Mouse (Mus musculus): Measurements from ENCODE around the gene Cdan1. TPM values are rescaled to one million over a fixed set of nuclear protein-coding genes. Genes with fewer than 3 reads are reported as not detected.
A peak's percentile ranks its signal among the peaks of the same experiment; 100 is the strongest.

The Cdan1 gene
- polyA plus RNA-seq (2012; ENCODE audit: insufficient read depth, insufficient read length, missing spikeins): 12.2 and 15.7 TPM in 2 replicates

DNA sequence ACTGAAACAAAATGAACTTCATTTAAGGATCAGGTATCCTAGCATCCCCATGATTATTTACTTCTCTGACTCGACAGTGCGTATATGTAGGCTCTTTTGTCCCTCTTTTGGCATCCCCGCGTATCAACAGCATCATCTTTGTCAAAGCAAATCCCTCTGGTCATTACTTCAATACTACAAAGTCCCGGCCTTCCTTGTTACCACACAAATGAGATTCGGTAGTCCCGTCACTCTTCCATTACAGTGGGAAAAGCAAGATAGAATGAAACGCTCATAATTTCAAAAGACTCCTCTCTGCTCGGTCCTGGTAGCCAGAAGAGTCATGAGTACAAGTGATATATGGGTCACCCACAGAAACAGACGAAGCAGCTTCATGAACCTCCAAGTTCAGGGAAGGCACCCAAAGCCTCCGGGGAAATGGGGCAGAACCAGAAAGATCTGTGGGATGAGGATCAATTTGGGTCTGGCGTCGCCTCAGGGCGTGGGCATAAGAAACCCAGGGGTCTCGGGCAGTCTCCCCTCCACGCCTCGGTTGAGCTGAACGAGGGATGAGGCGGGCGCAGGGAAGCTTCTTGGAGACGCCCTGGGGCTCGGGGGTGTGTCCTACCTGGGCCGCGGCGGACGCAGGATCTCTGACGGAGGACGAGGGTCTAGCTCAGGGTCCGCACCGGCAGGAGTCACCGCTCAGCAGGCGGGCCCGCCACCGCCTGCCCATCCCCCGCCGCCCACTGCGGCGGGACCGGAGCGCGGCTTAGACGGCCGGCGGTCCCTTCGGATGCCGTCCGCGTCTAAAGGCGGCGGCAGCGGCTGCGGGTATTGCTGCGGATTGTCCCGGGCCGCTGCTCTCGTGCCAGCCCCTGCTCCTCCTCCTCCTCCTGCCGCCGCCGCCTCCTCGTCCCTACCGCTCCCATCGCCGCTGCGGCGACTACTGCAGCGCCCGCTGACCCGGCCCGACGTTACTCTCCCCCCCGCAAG is at the start of gene Cdan1:
TSS of gene Cdan1 (minus strand) at position 680 of the 975 bp plus-strand sequence.
- TF ChIP-seq CTCF (IDR thresholded peaks at IDR 0.05; ENCODE audit: low read depth, low read length) (no peak), POLR2A (IDR thresholded peaks at IDR 0.05; ENCODE audit: borderline replicate concordance, low read depth, low read length) (no peak)
- no peak within 1 kb of the TSS for H3K27ac ChIP-seq (ENCODE audit: insufficient read depth, low read depth, low read length)
- H3K4me3 ChIP-seq (ENCODE audit: insufficient read depth, low read length): peak within 1 kb of the TSS; percentile 86
- peaks cover 20% of the 10 kb centered on the region for H3K4me1 ChIP-seq (ENCODE audit: control insufficient read depth, insufficient read depth, low read length)

DNA sequence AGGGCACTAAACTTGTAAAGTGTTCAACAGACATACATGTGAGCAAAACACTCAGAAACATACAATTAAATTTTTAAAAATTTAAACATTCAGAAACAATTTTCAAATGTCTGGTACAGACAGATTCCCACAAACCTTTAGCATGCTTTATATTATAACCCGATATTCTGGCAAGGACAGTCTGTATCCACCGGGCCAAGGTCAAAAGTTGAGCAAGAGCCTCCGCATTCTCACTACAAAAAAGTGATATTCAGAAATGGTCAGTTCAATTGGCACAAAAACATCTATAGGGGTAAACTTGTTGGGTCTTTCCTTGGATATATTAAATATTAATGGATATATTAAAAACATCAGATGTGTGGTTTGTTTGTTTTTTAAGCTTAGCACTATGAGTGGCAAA is 46.4 kb upstream of the Cdan1 start:
- TF ChIP-seq CTCF (IDR thresholded peaks at IDR 0.05; ENCODE audit: low read depth, low read length) (no peak), POLR2A (IDR thresholded peaks at IDR 0.05; ENCODE audit: borderline replicate concordance, low read depth, low read length) (no peak)
- Histone ChIP-seq H3K27ac (ENCODE audit: insufficient read depth, low read depth, low read length) (no peak overlapping the region), H3K4me3 (ENCODE audit: insufficient read depth, low read length) (no peak overlapping the region), H3K4me1 (ENCODE audit: control insufficient read depth, insufficient read depth, low read length) (no peaks in the 10 kb centered on the region)

DNA sequence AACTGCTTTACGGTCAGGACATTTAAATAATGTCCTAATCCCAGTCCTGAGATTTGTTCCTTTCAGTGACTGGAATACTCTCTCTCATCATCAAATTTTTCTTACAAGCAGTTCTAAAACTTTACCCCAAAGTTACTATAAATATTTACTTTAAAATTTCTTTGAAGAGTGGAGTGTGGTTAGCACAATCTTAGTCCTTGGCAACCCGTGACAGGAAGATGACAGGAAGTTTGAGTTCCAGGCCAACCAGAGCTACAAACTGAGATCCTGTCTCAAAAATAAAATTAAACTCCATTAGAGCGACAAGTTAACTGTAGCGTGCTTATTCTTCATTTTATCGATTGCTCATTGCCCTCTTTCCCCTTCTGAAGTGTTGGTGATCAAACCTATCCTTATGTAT is 37.7 kb upstream of the Cdan1 start:
- Histone ChIP-seq H3K27ac (ENCODE audit: insufficient read depth, low read depth, low read length) (no peak overlapping the region), H3K4me1 (ENCODE audit: control insufficient read depth, insufficient read depth, low read length) (no peaks in the 10 kb centered on the region), H3K4me3 (ENCODE audit: insufficient read depth, low read length) (no peak overlapping the region)
- no peak for TF ChIP-seq CTCF (IDR thresholded peaks at IDR 0.05; ENCODE audit: low read depth, low read length)
- no peak for TF ChIP-seq POLR2A (IDR thresholded peaks at IDR 0.05; ENCODE audit: borderline replicate concordance, low read depth, low read length)

DNA sequence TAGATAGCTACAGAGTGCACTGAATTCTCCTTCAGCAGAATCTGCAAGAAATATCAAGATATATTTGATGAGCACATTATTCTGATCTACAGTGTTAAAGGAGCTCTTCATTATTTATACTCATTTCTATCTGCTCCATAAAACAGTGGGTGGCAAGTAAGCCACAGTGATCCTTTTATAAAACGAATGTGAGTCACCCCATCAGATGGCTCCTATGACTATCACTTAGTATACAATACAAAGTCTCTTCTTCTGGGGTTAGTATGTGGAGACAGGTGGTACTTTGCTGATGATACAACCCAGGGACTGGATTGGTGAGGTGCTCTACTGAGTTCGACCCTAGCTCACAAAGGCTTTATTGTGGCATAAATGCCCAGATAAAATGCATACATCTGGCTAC is 23.3 kb upstream of the Cdan1 start:
- no peak overlapping the region for H3K27ac ChIP-seq (ENCODE audit: insufficient read depth, low read depth, low read length)
- no peak overlapping the region for H3K4me3 ChIP-seq (ENCODE audit: insufficient read depth, low read length)
- no peaks in the 10 kb centered on the region for H3K4me1 ChIP-seq (ENCODE audit: control insufficient read depth, insufficient read depth, low read length)
- TF ChIP-seq POLR2A (IDR thresholded peaks at IDR 0.05; ENCODE audit: borderline replicate concordance, low read depth, low read length) (no peak), CTCF (IDR thresholded peaks at IDR 0.05; ENCODE audit: low read depth, low read length) (no peak)

DNA sequence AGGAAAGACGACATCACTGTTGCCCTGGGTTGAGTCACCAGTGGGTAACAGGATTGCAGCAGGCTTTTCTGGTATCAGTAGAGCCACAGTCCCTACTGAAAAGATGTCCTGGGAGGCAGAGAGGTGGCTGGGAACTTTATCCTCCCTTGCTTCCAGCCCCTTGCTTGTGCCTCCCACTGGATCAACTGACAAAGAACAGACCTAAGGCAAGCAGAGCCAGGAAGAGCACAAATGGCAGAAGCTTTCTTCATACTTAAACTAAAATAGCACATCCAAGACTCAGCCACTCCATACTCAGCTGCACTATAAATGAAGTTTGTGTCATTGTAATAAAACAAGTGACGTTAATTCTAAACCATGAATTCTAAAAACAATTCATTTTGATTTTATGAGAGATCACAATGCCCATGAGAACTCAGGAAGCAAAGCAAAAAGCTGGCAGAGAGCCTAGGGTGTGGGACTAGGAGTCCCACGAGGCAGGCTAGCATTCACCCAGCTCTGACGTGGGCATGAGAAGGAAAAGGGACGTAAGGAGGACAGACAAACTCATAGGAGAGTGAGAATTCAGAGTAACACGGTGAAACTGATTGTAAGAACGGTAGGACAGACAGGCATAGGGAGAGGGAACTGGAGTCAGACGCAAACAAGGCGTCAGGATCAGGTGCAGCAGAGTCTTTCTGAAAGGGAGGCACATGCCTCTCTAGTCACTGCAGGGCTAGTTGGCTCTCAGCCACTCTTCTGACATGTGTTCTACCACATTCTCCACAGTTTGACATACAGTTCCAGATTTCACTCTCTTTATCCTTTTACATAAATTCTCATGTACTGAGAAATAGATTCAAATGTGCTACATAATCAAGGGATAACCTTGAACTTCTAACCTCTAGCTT is 21.8 kb upstream of the Cdan1 start:
- no peak overlapping the region for H3K27ac ChIP-seq (ENCODE audit: insufficient read depth, low read depth, low read length)
- H3K4me1 ChIP-seq (ENCODE audit: control insufficient read depth, insufficient read depth, low read length): no peaks in the 10 kb centered on the region
- no peak overlapping the region for H3K4me3 ChIP-seq (ENCODE audit: insufficient read depth, low read length)

DNA sequence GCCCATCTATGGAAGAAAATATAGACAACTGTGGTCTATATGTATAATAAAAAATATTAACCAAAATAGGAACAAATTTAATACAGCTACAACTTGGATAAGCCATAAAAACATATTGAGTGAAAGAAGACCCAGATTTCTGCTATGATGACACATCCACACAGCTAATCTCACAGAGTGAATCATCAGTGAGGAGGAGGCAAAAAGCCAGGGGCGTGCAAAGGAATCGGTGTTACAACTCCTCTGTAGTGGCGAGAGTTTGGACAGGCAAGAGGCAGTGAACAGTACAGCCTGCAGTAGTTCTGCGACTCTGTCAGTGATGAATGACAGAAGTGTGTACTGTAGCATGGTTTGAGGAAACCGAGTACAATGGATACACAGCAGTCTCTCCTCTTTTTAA is 17.4 kb upstream of the Cdan1 start:
- no peak overlapping the region for H3K27ac ChIP-seq (ENCODE audit: insufficient read depth, low read depth, low read length)
- no peak overlapping the region for H3K4me3 ChIP-seq (ENCODE audit: insufficient read depth, low read length)
- H3K4me1 ChIP-seq (ENCODE audit: control insufficient read depth, insufficient read depth, low read length): no peaks in the 10 kb centered on the region
- TF ChIP-seq CTCF (IDR thresholded peaks at IDR 0.05; ENCODE audit: low read depth, low read length): no peak
- TF ChIP-seq POLR2A (IDR thresholded peaks at IDR 0.05; ENCODE audit: borderline replicate concordance, low read depth, low read length): no peak

More for the DNA sequence above, 21.8 kb upstream of the Cdan1 start:
- TF ChIP-seq CTCF (IDR thresholded peaks at IDR 0.05; ENCODE audit: low read depth, low read length) (no peak), POLR2A (IDR thresholded peaks at IDR 0.05; ENCODE audit: borderline replicate concordance, low read depth, low read length) (no peak)

DNA sequence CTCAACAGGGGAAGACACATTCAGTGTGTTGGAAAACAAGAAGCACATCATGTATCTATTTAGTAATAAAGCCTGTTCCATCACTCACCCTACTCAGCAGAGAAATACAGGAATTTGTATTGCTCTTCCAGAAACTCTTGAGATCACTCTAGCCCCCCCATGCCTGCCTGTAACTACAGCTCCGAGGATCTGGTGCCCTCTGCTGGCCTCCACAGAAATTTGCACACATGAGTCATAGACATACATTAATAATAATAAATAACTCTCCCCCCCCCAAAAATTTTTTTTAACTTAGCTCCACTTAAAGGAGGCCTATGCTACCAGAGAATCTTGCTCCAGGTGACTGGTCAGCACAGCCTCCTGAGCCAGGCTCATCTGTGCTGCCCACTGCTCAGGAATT is 16.6 kb upstream of the Cdan1 start:
- Histone ChIP-seq H3K4me1 (ENCODE audit: control insufficient read depth, insufficient read depth, low read length) (no peaks in the 10 kb centered on the region), H3K4me3 (ENCODE audit: insufficient read depth, low read length) (no peak overlapping the region), H3K27ac (ENCODE audit: insufficient read depth, low read depth, low read length) (no peak overlapping the region)
- TF ChIP-seq CTCF (IDR thresholded peaks at IDR 0.05; ENCODE audit: low read depth, low read length) (peak; percentile 68), POLR2A (IDR thresholded peaks at IDR 0.05; ENCODE audit: borderline replicate concordance, low read depth, low read length) (no peak)

DNA sequence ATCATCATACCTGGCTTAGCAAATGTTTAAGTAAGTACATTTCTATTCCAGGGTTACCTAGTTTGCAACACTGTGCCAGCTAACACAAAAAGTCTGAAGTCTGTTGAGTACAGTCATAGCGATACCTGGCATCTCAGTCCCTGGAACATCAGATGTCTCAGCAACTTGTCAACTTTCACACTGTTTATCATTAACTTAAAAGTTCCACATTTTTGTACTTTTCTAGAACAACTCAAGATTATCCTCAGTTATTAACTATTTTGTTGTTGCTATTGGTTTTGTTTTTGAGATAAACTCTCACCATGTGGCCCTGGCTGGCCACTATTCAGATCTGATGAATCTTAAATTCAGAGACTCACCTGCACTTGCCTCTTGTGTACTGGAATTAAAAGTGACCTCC is 13.5 kb upstream of the Cdan1 start:
- Histone ChIP-seq H3K27ac (ENCODE audit: insufficient read depth, low read depth, low read length) (no peak overlapping the region), H3K4me1 (ENCODE audit: control insufficient read depth, insufficient read depth, low read length) (no peaks in the 10 kb centered on the region), H3K4me3 (ENCODE audit: insufficient read depth, low read length) (no peak overlapping the region)
- TF ChIP-seq CTCF (IDR thresholded peaks at IDR 0.05; ENCODE audit: low read depth, low read length): no peak
- TF ChIP-seq POLR2A (IDR thresholded peaks at IDR 0.05; ENCODE audit: borderline replicate concordance, low read depth, low read length): no peak

DNA sequence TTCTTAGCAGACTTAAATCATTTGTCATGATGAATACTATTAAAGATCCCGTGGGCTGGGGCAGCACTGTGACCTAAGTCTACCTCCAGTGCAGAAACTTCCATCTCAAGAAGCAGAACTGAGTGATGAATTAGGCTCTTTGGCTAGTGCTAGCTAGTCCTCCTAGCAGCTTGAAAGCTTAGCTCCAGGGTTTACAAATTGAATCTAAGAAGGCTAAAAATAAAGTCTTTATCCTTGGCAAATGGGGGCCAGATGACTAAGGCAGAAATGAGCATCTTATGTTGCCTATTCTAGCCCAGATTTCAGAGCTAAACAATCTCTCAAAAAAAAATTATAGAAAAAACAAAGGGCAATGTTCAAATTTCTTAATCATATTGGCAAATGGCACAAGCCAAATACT is 10.8 kb upstream of the Cdan1 start:
- H3K4me1 ChIP-seq (ENCODE audit: control insufficient read depth, insufficient read depth, low read length): no peaks in the 10 kb centered on the region

More for the DNA sequence above, 10.8 kb upstream of the Cdan1 start:
- TF ChIP-seq POLR2A (IDR thresholded peaks at IDR 0.05; ENCODE audit: borderline replicate concordance, low read depth, low read length) (no peak), CTCF (IDR thresholded peaks at IDR 0.05; ENCODE audit: low read depth, low read length) (no peak)
- H3K4me3 ChIP-seq (ENCODE audit: insufficient read depth, low read length): no peak overlapping the region
- no peak overlapping the region for H3K27ac ChIP-seq (ENCODE audit: insufficient read depth, low read depth, low read length)

All from bone marrow macrophage, adult 2 months (primary cell).